Mouse (Mus musculus) hindbrain, embryonic 10.5 days (tissue): Measurements from ENCODE around the gene Hoxc12. TPM values are rescaled to one million over a fixed set of nuclear protein-coding genes. Genes with fewer than 3 reads are reported as not detected.

Experiments used
- DNase-seq: peaks from one replicate; pipeline ENCODE4 v3.0.0-alpha.2; 2017; ENCODE audit warnings: low spot score
- H3K27ac ChIP-seq: fragments of 300-500 bp; sonication (generic); 2 replicates; pipeline ENCODE4 v1.5.1; 2016; ENCODE audit warnings: mild to moderate bottlenecking, moderate library complexity
- H3K27me3 ChIP-seq: fragments of 300-500 bp; sonication (generic); 2 replicates; pipeline ENCODE4 v1.6.1; 2016; ENCODE audit warnings: mild to moderate bottlenecking; ENCODE audit not compliant: poor library complexity, insufficient read depth, severe bottlenecking
- H3K36me3 ChIP-seq: fragments of 300-500 bp; sonication (generic); 2 replicates; pipeline ENCODE4 v1.6.1; 2016; ENCODE audit warnings: mild to moderate bottlenecking, moderate library complexity
- H3K4me1 ChIP-seq: fragments of 300-500 bp; sonication (generic); replicated peaks from 2 replicates; pipeline ENCODE4 v1.6.1; 2016; ENCODE audit warnings: mild to moderate bottlenecking
- H3K4me3 ChIP-seq: fragments of 300-500 bp; sonication (generic); 2 replicates; pipeline ENCODE4 v1.5.1; 2016; ENCODE audit warnings: mild to moderate bottlenecking, moderate library complexity
- H3K9me3 ChIP-seq: fragments of 300-500 bp; sonication (generic); 2 replicates; pipeline ENCODE4 v1.6.1; 2016; ENCODE audit warnings: mild to moderate bottlenecking, moderate library complexity
- WGBS: fragments of 180-500 bp; shearing (Covaris S2); methylation state at CpG from one replicate; pipeline ENCODE4 v1.1.7; 2016; 5-methylcytosine and 5-hydroxymethylcytosine counted together
- polyA plus RNA-seq: library from polyadenylated mRNA; unstranded; fragments of >200 nt; fragmentation: Nextera tagmentation; extraction: Ambion mirVana; gene quantifications from 2 replicates; pipeline ENCODE4 v1.2.1, GENCODE M21; 2016

Hoxc12 gene
- polyA plus RNA-seq, 1 experiment from 2014 or later = not detected

- Histone ChIP-seq H3K27ac (no peak within 1 kb of the TSS), H3K9me3 (no peaks in the 10 kb centered on the region), H3K4me3 (peak within 1 kb of the TSS; percentile 33), H3K27me3 (peaks cover 100% of the 10 kb centered on the region), H3K4me1 (peaks cover 12% of the 10 kb centered on the region), H3K36me3 (no peaks in the 10 kb centered on the region)
- DNase-seq = peak; percentile 57
- WGBS = under 1% methylated on average over 84 of the region's 88 CpGs
These were observed 15.2 kb upstream of the Hoxc12 start, which contains the start of gene Hoxc13 for GRCm38 (mm10) chr15:102921053-102922011. Gene Hoxc13, plus strand, starts transcription at chr15:102921103.

DNA sequence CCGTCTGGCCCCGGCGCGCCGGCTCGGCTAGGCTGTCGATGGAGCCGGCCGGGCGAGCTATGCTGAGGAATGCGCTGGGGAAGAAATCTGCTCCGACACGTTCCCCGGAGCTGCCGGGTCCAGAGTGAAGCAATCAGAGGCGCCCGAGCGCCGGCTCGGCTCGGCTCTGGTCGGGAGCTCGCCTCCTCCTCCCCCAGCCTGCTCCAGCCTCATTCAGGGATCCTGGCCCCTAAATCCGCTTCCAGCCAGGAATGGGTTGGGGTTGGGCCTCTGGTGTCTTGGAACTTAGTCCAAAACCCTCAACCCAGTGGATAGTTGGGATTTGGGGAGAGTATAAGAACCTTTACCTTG, 14.6 kb upstream of the Hoxc12 start:
- no peak for DNase-seq
- WGBS = 1% methylated on average over 24 of the region's 24 CpGs
- no peaks in the 10 kb centered on the region for H3K36me3 ChIP-seq
- H3K9me3 ChIP-seq = no peaks in the 10 kb centered on the region
- peaks cover 100% of the 10 kb centered on the region for H3K27me3 ChIP-seq
- peaks cover 12% of the 10 kb centered on the region for H3K4me1 ChIP-seq
- H3K4me3 ChIP-seq = no peak overlapping the region
- H3K27ac ChIP-seq = no peak overlapping the region

DNA sequence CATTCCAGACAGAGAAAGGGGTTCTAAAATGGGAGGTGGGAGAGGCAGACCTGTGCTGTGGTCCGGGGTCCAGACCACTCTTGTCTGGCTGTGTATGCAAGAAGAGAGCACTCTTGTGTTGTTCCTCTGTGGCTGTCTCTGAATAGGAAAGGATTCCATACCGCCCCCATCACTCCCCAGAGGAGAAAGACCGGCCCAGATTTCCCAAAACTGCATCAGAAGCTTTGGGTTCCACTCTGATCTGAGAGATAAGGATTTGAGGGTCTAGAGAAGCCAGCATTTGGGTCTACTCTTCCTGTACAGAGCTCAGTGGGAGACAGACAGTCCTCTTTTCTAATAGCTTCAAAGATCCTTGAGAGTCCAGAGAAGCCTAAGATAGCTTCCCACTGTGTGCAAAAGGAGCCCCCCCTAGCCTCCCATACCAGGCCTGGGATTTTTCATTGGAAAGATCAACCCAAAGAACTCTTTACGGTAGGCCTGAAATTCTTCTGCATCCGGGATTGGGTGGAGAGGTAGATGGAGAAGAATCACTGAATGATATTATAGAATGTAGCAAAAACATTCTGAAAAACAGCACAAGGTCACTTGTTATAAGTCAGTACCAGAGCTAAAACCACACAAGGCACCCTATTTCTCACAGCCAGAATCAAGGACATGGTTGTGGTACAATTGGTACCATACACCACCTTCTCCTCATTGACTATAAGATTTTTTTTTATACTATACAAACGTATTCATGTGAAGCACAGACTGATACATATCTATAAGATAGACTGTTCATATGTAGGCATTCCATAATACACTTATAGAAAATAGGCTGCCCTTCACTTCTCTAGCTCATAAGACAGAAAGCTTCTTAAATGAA, 13.7 kb upstream of the Hoxc12 start:
- H3K36me3 ChIP-seq = no peaks in the 10 kb centered on the region
- no peaks in the 10 kb centered on the region for H3K9me3 ChIP-seq
- H3K27ac ChIP-seq = no peak overlapping the region
- 11% methylated on average over 6 of the region's 6 CpGs for WGBS
- H3K4me3 ChIP-seq = no peak overlapping the region
- H3K27me3 ChIP-seq = peaks cover 100% of the 10 kb centered on the region
- H3K4me1 ChIP-seq = peaks cover 12% of the 10 kb centered on the region
- DNase-seq = peak; percentile 37

DNA sequence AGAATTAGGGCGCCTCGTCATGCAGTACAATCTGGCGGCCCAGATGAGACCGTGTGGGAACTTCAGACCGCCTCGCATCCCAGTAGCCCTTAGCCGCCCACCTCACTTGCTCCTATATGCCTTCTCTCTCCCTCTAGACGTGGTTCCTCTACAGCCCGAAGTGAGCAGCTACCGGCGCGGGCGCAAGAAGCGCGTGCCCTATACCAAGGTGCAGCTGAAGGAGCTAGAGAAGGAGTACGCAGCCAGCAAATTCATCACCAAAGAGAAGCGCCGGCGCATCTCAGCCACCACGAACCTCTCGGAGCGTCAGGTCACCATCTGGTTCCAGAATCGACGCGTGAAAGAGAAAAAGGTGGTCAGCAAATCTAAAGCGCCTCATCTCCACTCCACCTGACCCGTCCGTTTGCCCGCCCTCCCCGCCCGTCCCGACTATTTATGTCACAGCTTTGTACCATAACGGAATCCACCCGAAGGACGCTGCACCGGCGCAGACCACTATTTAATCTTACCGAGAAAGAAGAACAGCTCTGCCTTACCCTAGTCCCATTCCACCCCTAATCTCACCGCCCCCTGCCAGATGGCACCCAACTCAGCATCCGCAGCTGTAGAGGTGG, 9.4 kb upstream of the Hoxc12 start:
- Histone ChIP-seq H3K9me3 (no peaks in the 10 kb centered on the region), H3K4me1 (no peaks in the 10 kb centered on the region), H3K4me3 (no peak overlapping the region), H3K36me3 (no peaks in the 10 kb centered on the region), H3K27me3 (peaks cover 100% of the 10 kb centered on the region), H3K27ac (no peak overlapping the region)
- WGBS = under 1% methylated on average over 40 of the region's 40 CpGs
- DNase-seq = peak; percentile 54

DNA sequence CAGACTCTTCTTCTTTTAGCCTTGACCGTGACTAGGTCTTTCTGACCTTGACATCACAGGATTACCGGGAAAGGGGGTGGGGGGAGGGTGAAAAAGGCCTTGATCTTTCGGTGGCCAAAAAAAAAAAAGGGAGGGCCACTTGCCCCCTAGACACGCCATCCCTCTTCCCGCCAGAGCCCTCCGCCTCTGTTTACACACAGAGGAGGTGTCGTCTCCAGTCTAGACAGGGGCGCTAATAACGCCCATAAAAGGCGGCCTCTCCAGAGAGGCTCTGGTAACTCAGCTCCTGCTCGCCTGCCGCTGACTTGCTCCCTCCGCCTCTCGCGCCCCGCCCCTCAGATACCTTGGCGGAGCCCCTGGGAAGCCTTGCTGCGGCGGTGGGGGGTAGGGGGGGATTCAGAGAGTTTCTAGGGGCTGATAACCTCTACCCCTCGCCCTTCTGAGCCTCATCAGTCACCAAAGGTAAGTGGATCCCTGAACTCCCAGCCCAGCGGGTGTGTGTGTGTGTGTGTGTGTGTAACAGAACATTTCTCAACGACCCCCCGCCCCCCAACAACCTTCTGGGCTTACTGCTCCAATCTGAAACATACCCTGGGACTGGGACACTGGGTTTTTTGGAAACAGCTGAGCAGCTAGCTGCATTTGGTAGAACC, 4.7 kb upstream of the Hoxc12 start:
- Histone ChIP-seq H3K36me3 (no peaks in the 10 kb centered on the region), H3K27ac (no peak overlapping the region), H3K4me3 (no peak overlapping the region), H3K9me3 (no peaks in the 10 kb centered on the region), H3K4me1 (no peaks in the 10 kb centered on the region), H3K27me3 (peaks cover 100% of the 10 kb centered on the region)
- no peak for DNase-seq
- under 1% methylated on average over 23 of the region's 23 CpGs for WGBS

- H3K9me3 ChIP-seq = no peaks in the 10 kb centered on the region
- peaks cover 100% of the 10 kb centered on the region for H3K27me3 ChIP-seq
- WGBS = under 1% methylated on average over 12 of the region's 12 CpGs
- H3K27ac ChIP-seq = no peak overlapping the region
- no peak overlapping the region for H3K4me3 ChIP-seq
- no peaks in the 10 kb centered on the region for H3K36me3 ChIP-seq
- DNase-seq = no peak
- peaks cover 1% of the 10 kb centered on the region; the same call in 1 of the 2 replicates for H3K4me1 ChIP-seq
These were observed 2.1 kb upstream of the Hoxc12 start for GRCm38 (mm10) chr15:102934438-102934837.

GRCm38 (mm10) chr15:102934897-102935296, 1.7 kb upstream of the Hoxc12 start:
- under 1% methylated on average over 27 of the region's 27 CpGs for WGBS
- DNase-seq = peak; percentile 64

GRCm38 (mm10) chr15:102937036-102937666, 594 bp downstream of the Hoxc12 start:
- H3K9me3 ChIP-seq = no peaks in the 10 kb centered on the region
- peaks cover 100% of the 10 kb centered on the region for H3K27me3 ChIP-seq
- no peak overlapping the region for H3K4me3 ChIP-seq
- WGBS = 1% methylated on average over 50 of the region's 50 CpGs
- no peaks in the 10 kb centered on the region for H3K36me3 ChIP-seq
- peaks cover 5% of the 10 kb centered on the region; the same call in 1 of the 2 replicates for H3K4me1 ChIP-seq
- H3K27ac ChIP-seq = no peak overlapping the region
- DNase-seq = peak; percentile 60

More at GRCm38 (mm10) chr15:102934897-102935296, 1.7 kb upstream of the Hoxc12 start:
- Histone ChIP-seq H3K9me3 (no peaks in the 10 kb centered on the region), H3K4me1 (peaks cover 5% of the 10 kb centered on the region; the same call in 1 of the 2 replicates), H3K36me3 (no peaks in the 10 kb centered on the region), H3K27ac (no peak overlapping the region), H3K4me3 (no peak overlapping the region), H3K27me3 (peaks cover 100% of the 10 kb centered on the region)

DNA sequence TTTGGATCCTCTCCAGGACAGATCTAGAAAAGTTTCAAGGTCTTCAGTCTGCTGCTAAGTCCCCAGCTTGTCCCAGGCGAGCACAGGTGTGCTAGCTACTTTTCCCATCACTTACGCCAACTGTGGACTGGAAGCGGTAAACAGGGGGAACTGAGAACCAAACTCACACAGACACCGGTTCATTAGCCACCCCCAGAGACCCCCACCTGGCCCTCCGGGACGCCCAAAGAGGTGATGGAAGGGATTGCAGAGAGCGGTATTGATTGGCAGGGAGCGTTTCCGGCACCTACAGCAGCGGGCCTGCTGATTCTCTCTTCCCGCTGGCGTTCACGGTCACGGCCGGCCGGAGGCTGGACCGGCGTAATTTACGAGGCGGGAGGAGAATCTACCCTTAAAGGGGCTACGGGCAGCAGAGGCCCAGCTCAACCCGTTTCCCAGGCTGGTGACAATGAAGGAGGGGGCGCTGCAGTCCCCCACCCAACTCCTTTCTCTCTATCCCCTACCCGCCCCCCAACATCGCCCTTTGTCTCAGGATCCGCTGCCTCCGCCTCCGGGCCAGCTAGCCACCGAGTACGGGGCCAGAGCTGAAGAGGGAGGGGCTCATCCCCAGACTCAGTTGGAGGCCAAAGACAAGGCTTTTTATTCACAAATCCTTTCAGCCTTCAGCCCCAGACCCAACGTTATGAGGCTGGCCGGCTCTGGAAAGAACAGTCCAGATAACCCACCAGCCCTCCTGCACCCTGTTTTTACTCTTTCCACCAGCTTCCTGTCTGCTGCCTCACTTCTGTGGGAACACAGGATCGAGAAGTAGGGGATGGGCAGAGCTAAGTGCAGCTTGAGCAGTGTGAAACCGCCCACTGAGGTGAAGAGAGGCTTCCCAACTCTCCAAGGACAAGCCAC, 2.9 kb downstream of the Hoxc12 start:
- no peak overlapping the region for H3K4me3 ChIP-seq
- DNase-seq = no peak
- H3K27me3 ChIP-seq = peaks cover 100% of the 10 kb centered on the region
- H3K27ac ChIP-seq = no peak overlapping the region
- WGBS = 1% methylated on average over 34 of the region's 34 CpGs
- H3K36me3 ChIP-seq = no peaks in the 10 kb centered on the region
- peaks cover 11% of the 10 kb centered on the region; the same call in 1 of the 2 replicates for H3K4me1 ChIP-seq
- no peaks in the 10 kb centered on the region for H3K9me3 ChIP-seq

- Histone ChIP-seq H3K9me3 (no peaks in the 10 kb centered on the region), H3K36me3 (no peaks in the 10 kb centered on the region), H3K27me3 (peaks cover 100% of the 10 kb centered on the region), H3K4me3 (peak overlapping the region; percentile 32), H3K4me1 (peaks cover 11% of the 10 kb centered on the region; the same call in 1 of the 2 replicates), H3K27ac (no peak overlapping the region)
- DNase-seq = peak; percentile 62
- under 1% methylated on average over 53 of the region's 53 CpGs for WGBS
These were observed 6.3 kb downstream of the Hoxc12 start for GRCm38 (mm10) chr15:102942739-102943467.
